Mouse (Mus musculus) cerebellum, adult 8-10 months (tissue): ENCODE results near the gene Rufy1.

Experiments
- DNase-seq: peaks from one replicate; pipeline ENCODE4 v3.0.0; 2022

Rufy1 gene

GRCm38 (mm10) chr11:50421934-50422780, 8.8 kb downstream of the Rufy1 start:
- peak; percentile 25 for DNase-seq

- DNase-seq: no peak
These were observed 9.5 kb downstream of the Rufy1 start for GRCm38 (mm10) chr11:50421461-50421860.

DNA sequence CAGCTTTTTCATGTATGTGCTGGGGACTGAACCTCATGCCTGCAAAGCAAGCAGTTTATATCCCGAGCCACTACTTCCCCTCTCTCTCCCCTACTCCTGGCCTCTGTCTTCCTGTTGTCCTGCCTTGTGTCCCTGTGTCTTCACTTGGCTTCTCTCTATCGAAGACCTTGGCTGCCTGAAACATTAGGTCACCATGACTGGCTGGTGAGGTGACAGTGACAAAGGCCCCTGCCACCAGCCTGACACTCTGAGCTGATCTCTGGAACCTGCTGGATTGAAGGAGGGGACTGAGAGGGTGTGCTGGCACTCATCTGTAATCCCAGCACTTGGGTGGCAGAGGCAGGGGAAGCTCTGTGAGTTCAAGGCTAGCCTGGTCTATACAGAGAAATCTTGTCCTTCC, 13.1 kb downstream of the Rufy1 start:
- no peak for DNase-seq

- no peak for DNase-seq
These were observed 15.2 kb downstream of the Rufy1 start for GRCm38 (mm10) chr11:50415563-50416241.

- DNase-seq: no peak
These were observed 23.7 kb downstream of the Rufy1 start for GRCm38 (mm10) chr11:50407235-50407634.

DNA sequence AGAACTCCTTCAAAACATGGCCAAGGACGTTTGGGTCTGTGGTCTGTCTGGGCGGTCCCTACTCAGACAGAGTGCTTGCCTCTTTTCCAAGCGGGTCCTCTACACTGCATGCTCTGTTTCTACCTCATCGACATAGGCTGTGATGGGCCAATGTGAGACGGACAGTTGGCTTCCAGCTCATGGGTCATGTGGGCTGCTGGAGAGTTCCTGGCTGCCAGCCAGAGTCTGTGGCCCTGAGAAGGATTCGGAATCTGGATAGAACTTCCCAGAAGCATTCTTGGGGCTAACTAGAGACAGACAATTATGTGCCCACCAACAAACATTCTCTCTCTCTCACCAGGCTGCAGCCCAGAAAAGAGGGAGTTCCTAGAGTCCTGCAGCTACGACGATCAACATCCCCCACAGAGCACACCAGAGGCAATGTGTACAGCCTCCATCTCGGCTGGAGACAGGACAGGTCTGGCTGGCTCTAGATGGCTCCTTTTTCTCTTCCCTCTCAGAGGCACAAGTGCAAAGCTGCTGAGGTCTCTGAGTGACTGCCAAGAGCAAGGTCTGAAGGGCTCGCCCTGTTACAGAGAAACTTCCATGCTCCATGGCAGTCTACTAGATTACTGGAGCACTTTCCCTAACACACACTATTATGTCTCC, 27.4 kb downstream of the Rufy1 start:
- peak; percentile 34 for DNase-seq

DNA sequence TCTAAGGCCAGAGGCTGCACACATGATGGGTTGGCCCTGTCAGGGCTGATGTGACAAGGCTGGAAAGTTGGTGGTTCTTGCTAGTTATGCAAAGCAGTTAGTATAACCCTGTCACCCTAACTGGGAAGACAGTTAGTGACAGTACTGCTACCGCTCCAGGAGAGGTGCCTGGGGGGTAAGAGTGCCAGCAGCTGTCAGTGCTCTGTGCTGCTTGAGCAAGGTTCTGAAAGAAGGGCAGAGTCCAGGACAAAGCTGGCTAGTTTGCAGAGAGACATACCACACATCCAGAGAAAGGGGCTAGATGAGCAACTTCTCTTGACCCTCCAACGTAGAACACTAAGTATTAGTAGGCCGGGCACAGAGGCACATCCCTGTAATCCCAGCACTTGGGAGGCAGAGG, 28.4 kb downstream of the Rufy1 start:
- no peak for DNase-seq

- DNase-seq: no peak
These were observed 32.1 kb downstream of the Rufy1 start for GRCm38 (mm10) chr11:50398803-50399202.

DNA sequence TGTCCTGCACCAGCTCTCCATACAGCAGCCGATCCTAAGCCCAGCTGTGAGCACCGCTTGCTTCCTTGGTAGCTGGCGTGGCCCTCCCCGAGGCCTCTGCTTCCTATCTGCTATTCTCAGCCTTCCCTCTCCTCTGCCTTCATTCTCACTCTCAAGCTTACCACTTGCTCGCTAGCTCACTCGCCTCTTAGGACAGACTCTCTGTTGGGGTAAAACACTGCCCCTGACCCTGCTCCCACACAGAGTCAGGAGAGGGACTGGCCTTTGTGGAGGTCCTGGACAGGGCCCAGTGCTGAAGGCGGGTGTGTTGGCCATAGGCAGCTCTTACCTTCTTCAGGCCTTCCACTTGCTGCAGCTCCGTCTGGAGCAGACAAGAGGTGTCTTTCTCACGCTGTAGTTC, 33.6 kb downstream of the Rufy1 start:
- DNase-seq: no peak

- no peak for DNase-seq
These were observed 34.1 kb downstream of the Rufy1 start for GRCm38 (mm10) chr11:50396766-50397307.

DNA sequence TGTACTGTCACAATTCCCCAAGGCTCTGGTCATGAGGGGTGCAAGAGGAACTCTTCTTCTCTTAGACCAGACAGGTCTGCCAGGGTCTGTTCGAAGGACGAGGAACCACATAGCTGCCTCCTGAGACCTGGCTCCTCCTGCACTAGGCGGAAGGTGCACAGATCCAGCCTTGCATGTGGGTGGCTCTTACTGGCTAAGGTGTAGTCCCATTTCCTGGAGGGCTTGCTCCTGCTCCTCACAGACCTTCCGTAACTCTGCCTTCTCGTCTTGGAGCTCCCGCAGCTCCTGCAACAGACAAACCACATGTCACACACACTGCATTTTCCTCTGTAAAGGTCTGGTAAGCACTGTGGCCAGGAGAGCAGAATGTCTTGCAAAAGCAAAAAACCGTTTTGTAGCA, 36.2 kb downstream of the Rufy1 start:
- no peak for DNase-seq

DNA sequence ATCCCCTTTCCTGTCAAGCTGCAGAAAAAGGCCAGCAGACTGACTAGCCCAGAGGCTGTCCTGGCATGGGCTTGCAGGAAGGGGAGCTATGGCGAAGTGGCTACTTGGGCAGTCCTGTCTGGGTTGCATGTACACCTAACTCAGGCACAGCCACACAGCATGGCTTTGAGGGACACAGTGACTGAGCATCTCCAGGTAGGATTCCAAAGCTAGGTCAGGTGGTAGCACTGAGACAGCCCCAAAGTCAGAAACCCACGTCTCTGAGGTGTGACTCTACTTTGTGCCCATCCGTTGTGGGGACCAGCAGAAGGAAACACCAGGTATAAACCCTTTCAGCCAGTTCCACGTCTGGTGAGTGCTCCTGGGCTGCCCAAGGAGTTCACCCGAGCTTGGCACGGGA, 37.6 kb downstream of the Rufy1 start:
- no peak for DNase-seq

GRCm38 (mm10) chr11:50391272-50391960, 39.5 kb downstream of the Rufy1 start:
- no peak for DNase-seq

DNA sequence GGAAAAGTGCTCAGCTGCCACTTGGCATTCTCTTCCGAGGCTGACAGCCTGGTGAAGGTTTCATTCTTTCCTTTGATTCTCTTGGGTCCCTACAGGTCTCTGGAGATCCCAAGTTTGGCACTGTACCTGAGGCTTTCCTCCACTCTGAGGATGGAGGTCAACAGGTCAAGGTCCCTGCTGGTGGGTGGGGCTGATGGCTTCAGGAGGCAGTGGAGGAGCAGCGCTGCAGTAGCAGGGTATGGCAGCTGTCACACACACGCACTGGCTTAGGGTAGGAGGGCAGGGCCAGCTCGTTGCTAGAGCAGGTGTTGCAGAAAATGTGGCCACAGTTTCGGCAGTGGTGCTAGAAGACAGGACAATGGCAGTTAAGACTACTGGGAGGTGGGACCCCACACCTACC, 41.3 kb downstream of the Rufy1 start:
- no peak for DNase-seq

GRCm38 (mm10) chr11:50389011-50389410, 41.9 kb downstream of the Rufy1 start:
- DNase-seq: no peak

- DNase-seq: no peak
These were observed 42.6 kb downstream of the Rufy1 start for GRCm38 (mm10) chr11:50388217-50388929.

GRCm38 (mm10) chr11:50387697-50388096, 43.2 kb downstream of the Rufy1 start:
- no peak for DNase-seq

DNA sequence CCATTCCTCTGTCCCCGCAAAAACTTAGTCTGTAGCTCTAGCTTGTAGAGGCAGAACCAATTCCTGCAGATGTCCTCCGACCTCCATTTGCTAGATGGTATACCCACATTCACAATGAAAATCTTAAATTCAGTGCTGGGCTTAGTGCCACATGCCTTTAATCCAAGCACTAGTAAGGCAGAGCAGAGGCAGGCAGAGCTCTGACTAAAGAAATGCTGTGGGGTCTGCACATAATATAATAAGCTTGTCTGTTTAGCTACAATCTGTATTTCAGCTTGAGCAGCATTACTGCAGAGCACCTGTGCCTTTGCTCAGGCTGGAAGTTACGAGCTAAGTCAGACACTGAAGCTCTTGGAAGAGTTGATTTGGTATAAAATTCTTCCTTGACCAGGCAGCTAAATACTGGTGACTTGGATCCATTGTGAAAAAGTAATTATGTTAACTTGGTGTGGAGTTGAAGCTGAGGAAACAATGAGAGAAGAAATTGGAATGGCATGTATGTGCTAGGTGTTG, 43.7 kb downstream of the Rufy1 start:
- DNase-seq: no peak

GRCm38 (mm10) chr11:50381311-50381710, 49.6 kb downstream of the Rufy1 start:
- DNase-seq: no peak

DNA sequence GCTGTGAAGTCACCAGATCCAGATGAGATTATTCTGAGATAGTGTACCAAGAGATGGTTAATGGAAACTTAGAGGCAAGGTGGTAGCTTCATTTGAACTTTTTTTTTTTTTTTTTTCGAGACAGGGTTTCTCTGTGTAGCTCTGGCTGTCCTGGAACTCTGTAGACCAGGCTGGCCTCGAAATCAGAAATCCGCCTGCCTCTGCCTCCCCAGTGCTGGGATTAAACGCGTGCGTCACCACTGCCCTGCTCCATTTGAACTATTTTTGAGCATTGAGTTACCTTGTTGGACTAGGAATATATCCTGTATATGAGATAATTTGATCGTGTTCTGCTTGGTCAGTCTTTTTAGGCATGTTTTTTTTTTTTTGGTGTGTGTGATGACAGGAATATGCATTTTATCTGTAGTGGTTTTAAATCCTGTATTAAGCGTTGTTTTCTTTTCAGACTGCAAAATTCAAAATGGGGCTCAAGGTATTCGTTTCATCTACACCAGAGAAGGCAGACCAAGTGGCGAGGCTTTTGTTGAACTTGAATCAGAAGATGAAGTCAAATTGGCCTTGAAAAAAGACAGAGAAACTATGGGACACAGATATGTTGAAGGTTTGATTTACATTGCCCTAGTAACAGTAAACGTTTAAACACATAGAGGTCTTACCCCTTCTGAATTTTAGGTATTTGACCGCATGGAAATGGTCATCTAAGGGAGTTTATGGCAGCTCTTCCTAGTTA, 51.7 kb downstream of the Rufy1 start:
- no peak for DNase-seq
